9 mouse cellular contexts compared by ENCODE assay signal in genomic region chr19:22138590-22139421, GRCm38 (mm10). TPM values are rescaled to one million over a fixed set of nuclear protein-coding genes. Genes with fewer than 3 reads are reported as not detected.
DNase-seq lines count a peak whose midpoint lies in the region; ATAC-seq lines count a peak whose summit lies in the region.
"Had no signal": no experiment of that assay in that cellular context is flagged by ENCODE, and none has a peak within 500 bp of the region (broad histone marks: within the 10 kb centered on the region; RNA-seq: fewer than 3 reads in every experiment).

Gene Trpm3 (plus strand): TSS chr19:22139046.

- H3K36me3 ChIP-seq in forebrain, embryonic 12.5 days (replicated peaks): no peaks in the 10 kb centered on the region
- H3K36me3 ChIP-seq: liver, embryonic 15.5 days had no signal

- H3K9ac ChIP-seq in forebrain, embryonic 12.5 days: no peak within 1 kb of the TSS; the same call in 1 of the 2 replicates
- H3K9ac ChIP-seq: liver, embryonic 15.5 days had no signal

- peak; percentile 77 for DNase-seq in NIH3T3 (ENCODE audit: low read depth)
- peak; percentile 20 for DNase-seq in c-Kit-positive CD71-positive TER-119-negative erythroid progenitor cells, embryonic 14.5 days (ENCODE audit: low read depth)
- DNase-seq in heart, postnatal 4 days: peak; percentile 79
- DNase-seq in layer of hippocampus, adult 9-11 months: peak; percentile 59
- DNase-seq in lung, postnatal 10 days: peak; percentile 71
- DNase-seq in right cerebral cortex, adult 2 months (ENCODE audit: low spot score in 2 of 2): peak; percentile 65 to 67
- no peak for DNase-seq in natural killer cell, adult 2 months (ENCODE audit: low spot score in 2 of 2)

- peak within 1 kb of the TSS; percentile 74 for H3K4me2 ChIP-seq in forebrain, embryonic 12.5 days
- H3K4me2 ChIP-seq: liver, embryonic 15.5 days had no signal

- ATAC-seq in forebrain, embryonic 12.5 days (ENCODE audit: low FRiP score): peak; percentile 96

- H3K27ac ChIP-seq in forebrain, embryonic 12.5 days: no peak within 1 kb of the TSS
- H3K27ac ChIP-seq: liver, embryonic 15.5 days had no signal

- peak within 1 kb of the TSS; percentile 37 for H3K4me3 ChIP-seq in forebrain, embryonic 12.5 days (replicated peaks)
- H3K4me3 ChIP-seq: liver, embryonic 15.5 days had no signal

- under 1% methylated on average over 38 of the region's 39 CpGs for WGBS in forebrain, embryonic 12.5 days

- peaks cover 16% of the 10 kb centered on the region; the same call in 1 of the 2 replicates for H3K27me3 ChIP-seq in forebrain, embryonic 12.5 days

- H3K4me1 ChIP-seq in forebrain, embryonic 12.5 days: peaks cover 13% of the 10 kb centered on the region
- H3K4me1 ChIP-seq: liver, embryonic 15.5 days had no signal

- no peaks in the 10 kb centered on the region for H3K9me3 ChIP-seq in forebrain, embryonic 12.5 days
- H3K9me3 ChIP-seq: liver, embryonic 15.5 days had no signal

RNA-seq across cellular contexts. Expression of gene Trpm3, which starts in this region (rescaled TPM):
- 8.6 and 16.6 TPM in 2 replicates for polyA plus RNA-seq in forebrain, embryonic 12.5 days (2016; fragmentation: Nextera tagmentation; extraction: Ambion mirVana)
- 1 to 10 TPM; 1.3 to 1.4 TPM for total RNA-seq in heart, postnatal 4 days (2021)

Comparison
In these comparisons a context has a peak if more than half of its experiments do, and no peak if none do; other contexts are left out.
1. DNase-seq: peak in NIH3T3 (single experiment), c-Kit-positive CD71-positive TER-119-negative erythroid progenitor cells, embryonic 14.5 days (single experiment), heart, postnatal 4 days (single experiment), layer of hippocampus, adult 9-11 months (single experiment), lung, postnatal 10 days (single experiment) and right cerebral cortex, adult 2 months (2 of 2); none in natural killer cell, adult 2 months (0 of 2).